Comparison of ENCODE assay signal across 18 mouse cellular contexts in genomic region chr1:88262961-88263360, GRCm38 (mm10). TPM values are rescaled to one million over a fixed set of nuclear protein-coding genes. Genes with fewer than 3 reads are reported as not detected.
"Had no signal": no experiment of that assay in that cellular context is flagged by ENCODE, and none has a peak within 500 bp of the region (broad histone marks: within the 10 kb centered on the region; RNA-seq: fewer than 3 reads in every experiment).

No protein-coding gene starts in this region.

- H3K4me2 ChIP-seq: liver, embryonic 13.5 days; midbrain, embryonic 13.5 days had no signal

- H3K9ac ChIP-seq: liver, embryonic 13.5 days; liver, postnatal 0 days; midbrain, embryonic 13.5 days had no signal

- H3K4me1 ChIP-seq: midbrain, embryonic 13.5 days had no signal

- DNase-seq: kidney, adult 18-20 months; liver, embryonic 13.5 days; right cerebral cortex, postnatal 4 days; thymus, postnatal 14 days had no signal

- H3K27ac ChIP-seq: liver, embryonic 13.5 days; midbrain, embryonic 13.5 days had no signal

- H3K27me3 ChIP-seq: liver, embryonic 13.5 days; midbrain, embryonic 13.5 days had no signal

- H3K4me3 ChIP-seq: liver, embryonic 13.5 days; midbrain, embryonic 13.5 days had no signal

- ATAC-seq: liver, postnatal 0 days; midbrain, embryonic 13.5 days had no signal

RNA-seq across cellular contexts. Expression of gene Trpm8, which starts 14.5 kb away (rescaled TPM):
- total RNA-seq: megakaryocyte progenitor cell, adult 5-6 weeks had no signal
- polyA plus RNA-seq: kidney, embryonic 14.5 days; large intestine, adult 2 months; limb, embryonic 14.5 days; liver, embryonic 13.5 days; liver, postnatal 0 days; spleen, adult 2 months had no signal

RNA-seq across cellular contexts. Expression of gene Mroh2a, which starts 36.2 kb away (rescaled TPM):
- total RNA-seq: midbrain, postnatal 0 days had no signal

RNA-seq across cellular contexts. Expression of gene Ugt1a1, which starts 51.2 kb away (rescaled TPM):
- total RNA-seq: layer of hippocampus, adult 8-10 months; layer of hippocampus, postnatal 14 days; left cerebral cortex, adult 18-20 months; left cerebral cortex, postnatal 10 days; midbrain, postnatal 0 days had no signal
- polyA plus RNA-seq: liver, embryonic 13.5 days; lung, embryonic 16.5 days; midbrain, embryonic 13.5 days; midbrain, postnatal 0 days; neural tube, embryonic 14.5 days had no signal
